Mouse (Mus musculus) fat pad, adult 2 months (tissue): Measurements from ENCODE around the gene C1qtnf3.
"Not testable (repeated sequence)": the region's sequence is repeated elsewhere in the genome, so short reads cannot be mapped to it uniquely, and the experiment has no call there.

Experiments
- DNase-seq: peaks from one replicate; pipeline ENCODE4 v3.0.0-alpha.2; 2011; ENCODE audit warnings: low read depth, low spot score; ENCODE audit errors: extremely low read depth

Gene C1qtnf3

DNA sequence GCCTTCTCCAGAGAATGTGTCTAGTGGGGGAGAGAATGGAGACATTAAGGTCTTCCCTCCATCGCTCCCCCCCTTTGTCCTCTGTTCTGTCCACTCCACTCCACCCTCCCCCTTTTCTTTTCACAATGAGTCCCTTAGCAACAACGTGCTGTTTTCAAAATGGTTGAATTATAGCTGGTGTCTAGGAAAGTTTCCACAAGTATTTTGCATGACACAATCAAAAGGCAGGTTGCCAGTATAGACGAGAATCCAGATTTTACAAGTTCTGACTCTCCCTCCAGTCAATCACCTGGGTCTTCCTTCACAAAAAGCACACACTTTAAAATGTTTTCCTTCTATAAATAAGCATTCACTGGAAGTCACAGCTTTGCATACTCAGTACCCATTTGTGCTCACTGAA is 4.6 kb downstream of the C1qtnf3 start:
- no peak for DNase-seq

- no peak for DNase-seq
Measured at GRCm38 (mm10) chr15:10959277-10960026, 7.3 kb downstream of the C1qtnf3 start.

GRCm38 (mm10) chr15:10960267-10960666 is 8.1 kb downstream of the C1qtnf3 start:
- no peak for DNase-seq

- no peak for DNase-seq
Measured at GRCm38 (mm10) chr15:10962601-10963000, 10.5 kb downstream of the C1qtnf3 start.

GRCm38 (mm10) chr15:10969439-10969838 is 17.3 kb downstream of the C1qtnf3 start:
- DNase-seq: no peak

- DNase-seq: no peak
Measured at GRCm38 (mm10) chr15:10970777-10971176, 18.6 kb downstream of the C1qtnf3 start.

- no peak for DNase-seq
Measured at GRCm38 (mm10) chr15:10977151-10977550, 25.0 kb downstream of the C1qtnf3 start.

- no peak for DNase-seq
Measured at GRCm38 (mm10) chr15:10980712-10981111, 28.6 kb downstream of the C1qtnf3 start.

GRCm38 (mm10) chr15:10981377-10982063 is 29.4 kb downstream of the C1qtnf3 start, which contains the start of gene Amacr:
TSS of gene Amacr (plus strand) at chr15:10981756.
- DNase-seq: peak; percentile 21

DNA sequence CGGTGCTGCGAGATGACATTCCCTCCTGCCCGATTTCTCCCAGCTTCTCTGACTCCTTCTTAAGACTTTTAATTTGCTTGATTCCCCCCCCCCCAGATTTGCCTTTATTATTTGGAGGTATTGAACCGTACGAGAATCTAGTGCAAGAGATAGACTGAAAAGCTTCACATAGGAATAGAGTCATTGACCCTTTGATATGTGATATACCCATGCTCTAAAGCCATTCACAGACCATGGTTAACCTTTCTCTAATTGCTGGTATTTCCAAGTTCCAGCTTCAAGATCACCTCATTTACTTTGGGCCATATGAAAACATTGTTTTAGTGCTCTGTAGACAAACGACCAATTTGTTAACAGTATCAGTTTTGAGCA is 29.9 kb downstream of the C1qtnf3 start:
- no peak for DNase-seq

DNA sequence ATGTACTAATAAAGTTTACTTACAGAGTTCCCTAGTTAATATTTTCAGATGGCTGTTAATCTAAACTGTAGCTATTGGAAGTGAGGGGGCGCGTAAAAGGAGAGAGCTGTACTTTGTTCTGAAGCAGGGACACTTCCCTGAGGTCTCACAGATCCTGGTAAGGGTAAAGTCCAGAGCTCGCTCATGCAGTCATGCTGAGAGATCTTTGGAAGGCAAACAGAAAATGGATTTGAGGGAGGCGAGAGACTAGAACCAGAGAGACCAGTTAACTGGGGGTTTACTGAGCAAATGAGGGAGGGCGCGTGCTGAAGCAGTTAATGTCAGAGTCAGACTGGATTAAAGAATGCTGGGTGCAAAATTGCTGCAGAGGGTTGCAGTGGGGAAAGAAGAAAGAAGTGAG is 33.6 kb downstream of the C1qtnf3 start:
- no peak for DNase-seq

- DNase-seq: not testable (repeated sequence)
Measured at GRCm38 (mm10) chr15:10986477-10986876, 34.3 kb downstream of the C1qtnf3 start.

GRCm38 (mm10) chr15:10990411-10990810 is 38.3 kb downstream of the C1qtnf3 start:
- DNase-seq: no peak

GRCm38 (mm10) chr15:10991566-10991965 is 39.4 kb downstream of the C1qtnf3 start:
- DNase-seq: no peak

GRCm38 (mm10) chr15:10999832-11000231 is 47.7 kb downstream of the C1qtnf3 start:
- no peak for DNase-seq

GRCm38 (mm10) chr15:11000421-11000820 is 48.3 kb downstream of the C1qtnf3 start, which contains the start of gene Slc45a2:
TSS of gene Slc45a2 (plus strand) at chr15:11000721.
- no peak for DNase-seq

DNA sequence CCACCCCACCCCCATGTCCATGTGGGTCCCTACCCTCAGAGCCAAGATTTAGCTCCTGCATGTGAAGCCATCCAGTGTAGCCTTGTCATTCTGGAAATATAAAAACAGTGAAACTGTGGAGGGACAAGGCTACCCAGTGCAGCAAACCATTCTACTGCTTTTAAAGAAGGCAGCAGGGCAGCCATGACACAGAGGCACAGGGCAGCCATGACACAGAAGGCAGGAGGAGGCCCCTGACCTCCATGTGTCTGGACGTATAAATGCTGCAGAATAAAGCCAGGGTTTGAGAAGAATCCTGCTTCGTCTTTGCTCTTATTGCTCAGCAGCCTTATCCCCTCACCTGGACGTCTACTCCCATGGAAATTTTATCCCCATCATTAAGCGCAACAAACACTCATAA is 51.7 kb downstream of the C1qtnf3 start:
- DNase-seq: no peak

DNA sequence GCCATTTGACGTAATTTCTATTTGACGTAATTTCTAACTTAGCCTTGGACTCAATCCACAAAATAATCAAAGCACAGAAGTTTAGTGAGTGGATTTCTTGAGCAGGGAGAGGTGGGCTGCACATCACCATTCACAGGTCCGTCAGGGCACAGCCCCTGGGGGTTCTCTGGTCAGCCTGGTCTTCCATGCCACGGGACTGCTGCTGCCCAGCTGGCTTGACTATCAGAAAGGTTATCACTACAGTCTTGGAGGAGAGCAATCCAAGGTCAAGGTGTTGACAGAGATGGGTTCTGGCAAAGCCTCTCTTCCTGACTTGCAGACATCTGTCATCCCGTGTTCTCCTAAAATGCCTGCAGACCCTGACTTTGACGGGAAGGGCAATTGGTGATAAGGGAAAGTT is 52.5 kb downstream of the C1qtnf3 start:
- DNase-seq: no peak

DNA sequence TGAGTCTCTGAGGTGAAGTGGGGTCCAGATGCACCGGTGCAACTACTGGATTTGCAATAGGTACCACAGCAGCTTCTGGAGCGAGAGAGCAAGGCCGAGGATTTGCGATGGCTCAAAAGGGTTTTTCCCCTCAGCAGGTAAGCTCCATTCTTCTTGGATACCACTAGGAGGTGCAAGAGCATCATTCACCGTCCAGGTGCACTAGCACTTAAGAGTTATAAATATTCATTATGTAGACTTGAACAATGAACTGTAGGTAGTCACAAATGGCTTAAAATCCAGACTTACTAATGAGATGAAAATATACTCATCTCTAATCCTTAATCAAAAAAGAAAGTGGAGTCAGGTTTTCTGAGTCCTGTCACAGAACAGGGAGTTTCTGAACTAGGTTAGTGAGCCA is 56.6 kb downstream of the C1qtnf3 start:
- no peak for DNase-seq

- DNase-seq: no peak
Measured at GRCm38 (mm10) chr15:11010976-11011548, 58.9 kb downstream of the C1qtnf3 start.

- DNase-seq: no peak
Measured at GRCm38 (mm10) chr15:11014931-11015330, 62.8 kb downstream of the C1qtnf3 start.
